Comparison of ENCODE assay signal across 20 mouse cellular contexts in genomic region chr6:118968776-118969175, GRCm38 (mm10).
DNase-seq lines count a peak whose midpoint lies in the region; ATAC-seq lines count a peak whose summit lies in the region.
"Had no signal": no experiment of that assay in that cellular context is flagged by ENCODE, and none has a peak within 500 bp of the region (broad histone marks: within the 10 kb centered on the region; RNA-seq: fewer than 3 reads in every experiment).

No protein-coding gene starts in this region.

- H3K9me3 ChIP-seq in intestine, embryonic 15.5 days, result no peaks in the 10 kb centered on the region
- no peaks in the 10 kb centered on the region for H3K9me3 ChIP-seq in liver, embryonic 12.5 days (replicated peaks)
- H3K9me3 ChIP-seq in liver, embryonic 16.5 days (replicated peaks; ENCODE audit: control insufficient read depth, low read length), result no peaks in the 10 kb centered on the region
- H3K9me3 ChIP-seq: embryonic facial prominence, embryonic 15.5 days; forebrain, embryonic 10.5 days; heart, embryonic 15.5 days had no signal

- DNase-seq in layer of hippocampus, adult 9-11 months, result peak; percentile 35
- DNase-seq in layer of hippocampus, postnatal 14 days (ENCODE audit: low spot score in 2 of 2), result no peak
- no peak for DNase-seq in kidney, postnatal 10 days
- no peak for DNase-seq in frontal cortex, adult 2 months (ENCODE audit: extremely low spot score in 1 of 2, low spot score in 1 of 2)
- DNase-seq: adrenal gland, postnatal 10 days; cerebellum, adult 11 months; cerebellum, adult 8-10 months; cerebellum, postnatal 14 days; embryo, embryonic 11 days; heart, adult 18-20 months; heart, postnatal 14 days had no signal

- H3K4me3 ChIP-seq in intestine, embryonic 15.5 days (replicated peaks), result no peak overlapping the region
- no peak overlapping the region for H3K4me3 ChIP-seq in liver, embryonic 12.5 days
- no peak overlapping the region for H3K4me3 ChIP-seq in liver, embryonic 16.5 days (ENCODE audit: low read depth, low read length)
- H3K4me3 ChIP-seq: embryonic facial prominence, embryonic 15.5 days; erythroblast, embryonic 14.5 days; forebrain, embryonic 10.5 days; heart, embryonic 15.5 days had no signal

- ATAC-seq in intestine, embryonic 15.5 days, result peak; percentile 44
- ATAC-seq in liver, embryonic 12.5 days, result peak; percentile 47; the same call in 1 of the 2 replicates
- peak; percentile 68; the same call in 1 of the 2 replicates for ATAC-seq in liver, embryonic 16.5 days (ENCODE audit: low read depth)
- ATAC-seq: forebrain, embryonic 14.5 days had no signal

- H3K4me2 ChIP-seq in intestine, embryonic 15.5 days (replicated peaks), result no peak overlapping the region
- no peak overlapping the region for H3K4me2 ChIP-seq in liver, embryonic 12.5 days
- no peak overlapping the region for H3K4me2 ChIP-seq in liver, embryonic 16.5 days (ENCODE audit: low read depth, low read length)
- H3K4me2 ChIP-seq: embryonic facial prominence, embryonic 15.5 days; heart, embryonic 11.5 days; heart, embryonic 15.5 days had no signal

- H3K27ac ChIP-seq in intestine, embryonic 15.5 days, result no peak overlapping the region
- no peak overlapping the region for H3K27ac ChIP-seq in liver, embryonic 12.5 days
- H3K27ac ChIP-seq in liver, embryonic 16.5 days (ENCODE audit: low read length), result no peak overlapping the region
- H3K27ac ChIP-seq: embryonic facial prominence, embryonic 15.5 days; forebrain, embryonic 10.5 days; heart, embryonic 15.5 days had no signal

- H3K9ac ChIP-seq in intestine, embryonic 15.5 days, result no peak overlapping the region
- H3K9ac ChIP-seq in liver, embryonic 12.5 days, result no peak overlapping the region
- H3K9ac ChIP-seq in liver, embryonic 16.5 days (ENCODE audit: low read depth, low read length), result no peak overlapping the region
- H3K9ac ChIP-seq: embryonic facial prominence, embryonic 15.5 days; heart, embryonic 15.5 days had no signal

- no peaks in the 10 kb centered on the region for H3K36me3 ChIP-seq in intestine, embryonic 15.5 days
- no peaks in the 10 kb centered on the region for H3K36me3 ChIP-seq in liver, embryonic 12.5 days
- H3K36me3 ChIP-seq in liver, embryonic 16.5 days (ENCODE audit: control insufficient read depth, insufficient read depth), result no peaks in the 10 kb centered on the region
- H3K36me3 ChIP-seq: embryonic facial prominence, embryonic 15.5 days; forebrain, embryonic 10.5 days; heart, embryonic 15.5 days had no signal

- WGBS in intestine, embryonic 15.5 days, result 60% methylated on average over 4 of the region's 4 CpGs
- 21% methylated on average over 4 of the region's 4 CpGs for WGBS in liver, embryonic 12.5 days (ENCODE audit: insufficient replicate concordance)
- 26% methylated on average over 4 of the region's 4 CpGs for WGBS in liver, embryonic 16.5 days (ENCODE audit: insufficient replicate concordance)

- H3K4me1 ChIP-seq in intestine, embryonic 15.5 days (replicated peaks), result peaks cover 2% of the 10 kb centered on the region; the same call in 1 of the 2 replicates
- peaks cover 17% of the 10 kb centered on the region for H3K4me1 ChIP-seq in liver, embryonic 12.5 days
- peaks cover 13% of the 10 kb centered on the region for H3K4me1 ChIP-seq in liver, embryonic 16.5 days (ENCODE audit: control insufficient read depth, low read depth, low read length)
- H3K4me1 ChIP-seq: embryonic facial prominence, embryonic 15.5 days; forebrain, embryonic 10.5 days had no signal

- H3K27me3 ChIP-seq in intestine, embryonic 15.5 days (replicated peaks), result no peaks in the 10 kb centered on the region
- H3K27me3 ChIP-seq in liver, embryonic 12.5 days (replicated peaks), result peaks cover 17% of the 10 kb centered on the region; the same call in 1 of the 2 replicates
- H3K27me3 ChIP-seq in liver, embryonic 16.5 days (ENCODE audit: control insufficient read depth, insufficient read depth, low read depth, low read length), result no peaks in the 10 kb centered on the region
- H3K27me3 ChIP-seq: embryonic facial prominence, embryonic 15.5 days; heart, embryonic 15.5 days had no signal
